Mouse (Mus musculus): ENCODE measurements around the gene Dcun1d1.

GRCm38 (mm10) chr3:35883267-35883666 lies 54.0 kb downstream of the Dcun1d1 start:
- TF ChIP-seq CTCF (conservative IDR thresholded peaks at IDR 0.05; ENCODE audit: low read length) (0 out of 2 replicates have a peak, but pooled peaks have one; percentile 3), NANOG (IDR thresholded peaks at IDR 0.05; ENCODE audit: borderline replicate concordance, low read length) (no peak), POU5F1 (IDR thresholded peaks at IDR 0.05; ENCODE audit: borderline replicate concordance, low read length) (no peak)
